Mouse (Mus musculus): ENCODE results near the gene 1190007I07Rik.
"Not testable (repeated sequence)": the region's sequence is repeated elsewhere in the genome, so short reads cannot be mapped to it uniquely, and the experiment has no call there.

1190007I07Rik gene

GRCm38 (mm10) chr10:82623553-82623932, 515 bp upstream of the 1190007I07Rik start:
- not testable (repeated sequence) for DNase-seq

- DNase-seq: no peak
These were observed 793 bp downstream of the 1190007I07Rik start for GRCm38 (mm10) chr10:82622235-82622634.

GRCm38 (mm10) chr10:82594421-82594820, 28.6 kb downstream of the 1190007I07Rik start:
- not testable (repeated sequence) for DNase-seq

GRCm38 (mm10) chr10:82589673-82590072, 33.4 kb downstream of the 1190007I07Rik start:
- not testable (repeated sequence) for DNase-seq

- not testable (repeated sequence) for DNase-seq
These were observed 51.9 kb downstream of the 1190007I07Rik start for GRCm38 (mm10) chr10:82571091-82571490.

All from lung, postnatal 4 days (tissue).